Mouse (Mus musculus) 3T3-L1 (cell line): ENCODE measurements around the gene Psg20.
"Not testable (repeated sequence)": the region's sequence is repeated elsewhere in the genome, so short reads cannot be mapped to it uniquely, and the experiment has no call there.

ENCODE experiments used
- DNase-seq: peaks from one replicate; pipeline ENCODE4 v3.0.0-alpha.2; 2015; ENCODE audit warnings: low read depth, low spot score

The Psg20 gene

DNA sequence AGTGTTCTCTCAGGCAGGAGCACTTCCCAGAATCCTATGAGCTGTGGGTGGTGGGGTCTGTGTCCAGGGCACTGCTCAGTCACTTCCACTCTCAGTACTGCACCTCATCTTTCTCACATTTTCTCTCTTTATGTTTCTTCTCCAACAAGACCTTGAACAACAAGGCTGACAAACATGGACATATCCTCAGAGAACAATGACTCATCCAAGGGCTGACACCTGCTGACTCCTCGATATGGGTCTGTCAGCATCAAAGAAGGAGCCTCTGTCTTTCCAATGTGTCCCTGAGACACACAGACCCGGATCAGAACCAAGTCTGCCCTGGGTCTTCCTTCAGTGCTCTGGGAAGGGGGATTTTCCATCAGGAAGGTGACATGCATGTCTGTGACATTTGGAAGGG lies at the start of gene Psg20:
TSS of gene Psg20 (minus strand) at position 101 of the 400 bp plus-strand sequence.
- no peak for DNase-seq

DNA sequence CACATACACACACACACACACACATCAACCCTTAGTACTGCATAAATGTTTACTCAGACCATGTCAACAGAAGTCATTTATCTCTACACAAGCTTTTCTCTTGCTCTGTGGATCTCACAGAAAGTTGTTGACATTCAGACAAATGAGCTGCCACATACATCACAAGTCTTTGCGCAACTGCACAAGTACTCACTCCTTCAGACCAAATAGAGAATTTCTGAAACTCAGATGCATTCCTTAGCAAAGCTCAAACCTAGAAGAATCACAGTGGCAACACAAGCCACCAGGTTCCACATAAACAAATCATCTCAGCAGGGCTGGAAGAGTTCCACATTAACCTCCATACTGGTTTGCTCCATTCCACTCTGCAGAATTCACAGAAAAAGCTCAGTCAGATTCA lies 48.5 kb upstream of the Psg20 start:
- peak; percentile 81 for DNase-seq

DNA sequence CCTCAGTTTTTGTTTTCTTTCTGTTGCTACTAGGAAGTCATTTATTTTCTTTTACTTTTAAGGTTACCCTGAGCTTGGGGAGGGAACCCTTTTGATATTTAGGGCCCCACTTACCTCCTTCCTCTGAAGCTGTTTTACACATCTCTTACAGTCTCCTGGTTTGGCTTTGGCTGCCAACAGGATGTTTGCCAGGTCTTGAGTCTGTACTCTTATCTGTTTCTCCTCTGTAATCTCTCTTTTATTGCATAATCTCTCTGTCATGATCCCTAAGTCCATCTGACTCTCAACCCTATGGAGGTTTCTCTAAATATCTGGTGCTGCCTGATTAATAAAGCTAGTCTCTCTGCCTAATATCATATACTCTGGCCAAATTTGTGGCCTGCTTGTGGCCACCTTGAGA lies 47.1 kb upstream of the Psg20 start:
- DNase-seq: no peak

DNA sequence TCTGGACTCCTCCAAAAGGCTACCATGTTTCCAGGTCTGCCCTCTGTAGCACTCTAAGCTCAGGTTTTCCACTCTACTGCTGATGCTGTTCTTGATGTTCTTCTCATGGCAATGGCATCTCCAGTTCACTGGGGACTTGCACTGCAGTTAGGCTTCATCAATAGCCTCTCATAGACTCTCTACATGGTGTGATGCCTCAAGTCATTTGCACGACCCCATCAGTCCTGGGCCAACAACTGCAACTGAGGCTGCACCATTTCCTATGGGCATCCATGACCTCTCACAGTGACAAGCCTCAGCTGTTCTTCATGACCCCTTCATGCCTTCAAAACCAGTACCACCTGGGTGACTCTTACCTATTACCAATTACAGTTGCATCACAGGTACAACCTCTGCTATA lies 42.4 kb upstream of the Psg20 start:
- no peak for DNase-seq

DNA sequence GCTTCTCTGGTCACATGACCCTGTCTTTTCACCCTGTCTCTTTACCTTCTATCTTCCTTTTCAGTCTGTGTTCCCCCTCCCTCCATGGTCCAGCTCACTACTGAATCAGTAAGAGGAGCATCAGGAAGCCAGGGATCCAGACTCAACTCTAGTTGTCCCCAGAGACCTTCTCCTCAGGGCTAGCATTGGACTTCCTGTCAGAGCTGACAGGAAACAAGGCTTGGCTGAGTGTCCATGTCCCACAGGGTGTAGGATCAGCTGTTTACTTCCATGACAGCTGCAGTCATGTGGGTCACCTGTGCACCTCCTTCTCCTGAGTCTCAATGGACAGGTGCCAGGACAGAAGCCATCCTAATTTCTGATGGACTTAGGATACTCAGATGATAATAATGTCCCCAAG lies 39.9 kb upstream of the Psg20 start:
- not testable (repeated sequence) for DNase-seq

DNA sequence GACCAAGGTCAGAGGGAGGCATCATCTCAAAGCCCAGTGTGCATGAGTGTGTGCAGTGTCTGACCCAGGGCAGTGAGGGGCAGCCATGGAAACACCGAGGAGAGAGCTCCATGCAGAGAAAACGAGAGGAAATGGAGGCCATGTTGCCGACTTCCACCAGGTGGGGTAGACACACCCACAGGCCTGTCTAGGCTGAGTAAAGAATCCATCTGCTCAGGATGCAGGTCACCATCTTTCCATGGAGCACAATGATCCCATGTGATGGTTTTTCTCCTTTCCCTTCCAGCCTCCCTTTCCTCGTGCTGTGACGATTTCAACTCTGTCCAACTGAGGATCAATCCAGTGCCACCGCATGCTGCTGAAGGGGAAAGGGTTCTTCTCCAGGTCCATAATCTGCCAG lies 38.0 kb upstream of the Psg20 start:
- DNase-seq: no peak

DNA sequence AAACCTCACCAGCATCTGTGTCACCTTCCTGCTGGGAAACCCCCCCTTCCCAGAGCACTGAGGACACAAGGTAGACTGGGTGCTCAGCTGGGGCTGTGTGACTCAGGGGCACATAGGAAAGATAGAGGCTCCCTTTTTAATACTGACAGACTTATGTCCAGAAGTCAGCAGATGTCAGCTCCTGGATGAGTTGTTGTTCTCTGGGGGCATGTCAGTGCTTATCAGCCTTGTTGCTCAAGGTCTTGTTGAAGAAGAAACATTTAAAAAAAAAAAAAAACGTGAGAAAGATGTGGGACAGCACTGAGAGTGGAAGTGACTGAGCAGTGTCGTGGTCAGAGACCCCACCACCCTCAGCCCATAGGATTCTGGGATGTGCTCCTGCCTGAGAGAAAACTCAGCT lies 31.8 kb upstream of the Psg20 start, which contains the start of gene Psg22:
TSS of gene Psg22 (plus strand) at position 301 of the 400 bp plus-strand sequence.
- no peak for DNase-seq

DNA sequence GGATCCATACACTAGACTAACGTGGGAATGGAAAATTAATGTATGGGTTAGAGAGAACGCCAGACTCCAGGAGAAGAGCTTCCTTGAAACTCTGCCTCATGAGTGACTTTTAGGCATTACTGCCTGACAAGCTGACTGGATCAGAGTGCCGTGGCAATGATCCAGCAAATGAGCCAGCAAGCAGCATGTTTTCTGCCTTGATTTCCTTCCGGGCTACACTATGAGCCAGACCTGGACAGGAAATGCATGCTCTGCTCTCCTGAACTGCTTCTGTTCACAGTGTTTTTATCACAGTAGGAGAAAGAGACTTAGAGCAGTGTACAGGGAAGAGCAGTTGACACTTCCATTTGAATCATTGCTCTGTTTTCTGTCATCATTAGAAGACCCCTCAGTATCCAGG lies 29.6 kb upstream of the Psg20 start:
- DNase-seq: no peak

DNA sequence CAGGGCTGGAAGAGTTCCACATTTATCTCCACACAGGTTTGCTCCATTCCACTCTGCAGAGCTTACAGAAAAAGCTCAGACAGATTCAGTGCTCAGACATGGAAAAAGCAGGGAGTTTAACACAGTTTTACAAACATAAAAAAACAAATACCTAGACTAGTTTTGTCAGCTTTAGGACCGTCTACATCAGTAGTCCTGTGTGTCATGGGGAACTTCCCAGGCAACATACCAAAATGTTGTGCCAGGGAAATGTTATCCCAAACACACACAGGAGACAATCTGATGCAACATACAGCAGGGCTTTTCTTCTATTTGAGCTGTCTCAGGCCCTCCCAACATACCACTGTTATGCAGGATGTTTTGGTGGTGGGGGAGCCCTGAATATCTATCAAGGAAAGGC lies 24.9 kb upstream of the Psg20 start:
- peak; percentile 51 for DNase-seq

DNA sequence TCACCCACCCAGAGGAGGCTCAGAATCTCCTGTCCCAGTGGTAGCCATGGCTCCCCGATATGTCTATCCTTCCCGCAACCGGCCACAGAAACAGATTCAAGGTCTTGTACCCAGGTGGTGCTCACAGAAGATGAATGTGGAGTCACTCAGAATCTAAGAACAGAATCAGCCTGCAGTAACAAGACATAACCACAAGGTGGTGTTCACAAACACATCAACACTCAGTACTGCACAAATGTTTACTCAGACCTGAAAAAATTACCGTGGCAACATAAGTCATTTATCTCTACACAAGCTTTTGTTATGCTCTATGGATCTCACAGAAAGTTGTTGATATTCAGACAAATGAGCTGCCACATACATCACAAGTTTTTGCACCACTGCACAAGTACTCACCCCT lies 24.3 kb upstream of the Psg20 start:
- DNase-seq: peak; percentile 51

DNA sequence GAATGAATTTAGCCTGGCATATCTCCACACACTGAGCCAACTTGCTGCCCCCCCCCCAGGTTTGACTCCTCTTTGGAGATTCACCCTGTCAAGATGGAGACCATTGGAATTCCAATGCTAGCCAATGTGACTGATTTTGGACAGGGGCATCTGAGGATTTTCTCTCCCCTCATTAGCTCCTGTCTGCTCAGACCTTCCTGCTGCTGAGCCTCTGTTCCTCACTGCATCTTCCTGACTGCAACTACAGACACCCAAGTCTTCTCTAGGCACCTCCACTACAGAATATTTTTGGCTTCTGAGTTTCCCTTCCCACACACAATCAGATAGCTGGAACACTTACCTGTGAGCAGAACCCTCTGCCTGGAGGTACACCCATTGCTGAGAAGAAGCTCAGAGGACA lies 399 bp downstream of the Psg20 start:
- DNase-seq: no peak

DNA sequence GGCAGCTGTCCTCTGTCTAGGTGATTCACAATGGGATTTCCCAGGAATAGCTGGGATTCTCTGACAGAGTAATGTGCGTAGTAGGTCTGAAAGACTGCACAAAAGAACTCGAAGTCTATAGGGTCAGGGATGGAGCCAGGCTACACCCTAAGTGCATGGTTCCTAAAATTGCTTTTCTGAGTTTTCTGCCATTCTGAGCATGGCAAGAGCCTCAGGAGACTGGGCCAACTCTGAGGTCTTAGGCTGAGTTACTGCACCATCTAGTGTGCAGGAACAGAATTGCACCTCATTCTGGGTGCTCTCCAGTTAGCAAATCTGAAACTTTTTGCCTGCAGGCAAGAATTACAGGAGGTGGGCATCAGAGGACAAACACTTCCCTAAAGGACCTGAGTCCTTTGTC lies 6.2 kb downstream of the Psg20 start:
- peak; percentile 59 for DNase-seq

DNA sequence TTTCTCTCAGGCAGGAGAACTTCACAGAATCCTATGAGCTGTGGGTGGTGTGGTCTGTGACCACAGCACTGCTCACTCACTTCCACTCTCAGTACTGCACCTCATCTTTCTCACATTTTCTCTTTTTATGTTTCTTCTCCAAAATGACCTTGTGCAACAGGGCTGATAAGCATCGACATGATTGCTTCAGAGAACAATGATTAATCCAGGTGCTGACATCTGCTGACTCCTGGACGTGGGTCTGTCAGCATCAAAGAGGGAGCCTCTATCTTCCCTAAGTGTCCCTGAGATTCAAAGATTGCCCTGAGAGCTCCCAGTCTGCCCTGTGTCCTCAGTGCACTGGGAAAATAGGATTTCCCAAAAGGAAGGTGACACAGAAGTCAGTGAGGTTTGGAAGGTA lies 29.4 kb downstream of the Psg20 start, which contains the start of gene Psg21:
TSS of gene Psg21 (minus strand) at position 101 of the 400 bp plus-strand sequence.
- DNase-seq: not testable (repeated sequence)

DNA sequence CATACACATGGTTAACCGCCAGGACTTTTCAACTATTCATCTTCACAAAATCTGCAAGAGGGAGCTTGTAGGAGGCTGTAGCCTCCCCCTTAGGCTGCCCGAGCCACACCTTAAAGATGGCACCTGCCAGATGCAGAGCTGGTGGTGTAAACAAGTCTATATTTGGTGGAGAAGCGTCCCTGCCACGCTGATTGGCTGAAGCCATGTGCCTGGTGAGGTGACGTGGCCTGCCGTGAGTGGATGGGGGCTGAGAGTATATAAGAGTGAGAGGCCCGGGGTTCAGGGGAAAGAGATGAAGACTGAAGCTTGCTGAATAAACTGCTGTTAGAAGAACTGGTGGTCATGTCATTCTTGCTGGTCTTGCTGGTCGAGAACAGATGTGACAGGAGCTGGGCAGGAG lies 59.1 kb downstream of the Psg20 start:
- DNase-seq: not testable (repeated sequence)
